Mouse (Mus musculus) cerebellum, postnatal 14 days (tissue): Measurements from ENCODE around the gene Tex47.

Experiments used
- DNase-seq, 2 experiments: peaks; one replicate each; pipeline ENCODE4 v3.0.0; 2021; ENCODE audit warnings: mixed read lengths in 2 of 2

Gene Tex47

GRCm38 (mm10) chr5:7303819-7304218 is at the start of gene Tex47:
Gene Tex47, plus strand, starts transcription at chr5:7304119.
- no peak for DNase-seq

- no peak for DNase-seq
Observed at GRCm38 (mm10) chr5:7276659-7277455, 27.1 kb upstream of the Tex47 start.

GRCm38 (mm10) chr5:7284336-7284735 is 19.6 kb upstream of the Tex47 start:
- no peak for DNase-seq

- DNase-seq, result no peak
Observed at GRCm38 (mm10) chr5:7302969-7303368, 950 bp upstream of the Tex47 start.

GRCm38 (mm10) chr5:7325594-7325993 is 21.7 kb downstream of the Tex47 start:
- DNase-seq, result no peak

- DNase-seq, result peak; percentile 56 to 61
Observed at GRCm38 (mm10) chr5:7344145-7345010, 40.5 kb downstream of the Tex47 start, which contains the start of gene Zfp804b. Gene Zfp804b, minus strand, starts transcription at chr5:7344756.

GRCm38 (mm10) chr5:7345011-7345389 is 41.1 kb downstream of the Tex47 start:
- no peak for DNase-seq
